Mouse (Mus musculus): ENCODE measurements around the gene Rai1.

Gene Rai1

GRCm38 (mm10) chr11:60104810-60105592, at the start of gene Rai1:
Gene Rai1, plus strand, starts transcription at chr11:60105013.
- DNase-seq = peak; percentile 94

- no peak for DNase-seq
These were observed 48.3 kb upstream of the Rai1 start for GRCm38 (mm10) chr11:60056520-60056919.

GRCm38 (mm10) chr11:60057987-60058386, 46.8 kb upstream of the Rai1 start:
- no peak for DNase-seq

GRCm38 (mm10) chr11:60058441-60058840, 46.4 kb upstream of the Rai1 start:
- DNase-seq = no peak

GRCm38 (mm10) chr11:60060026-60060425, 44.8 kb upstream of the Rai1 start:
- DNase-seq = no peak

- DNase-seq = no peak
These were observed 43.3 kb upstream of the Rai1 start for GRCm38 (mm10) chr11:60061504-60062006.

- DNase-seq = no peak
These were observed 39.5 kb upstream of the Rai1 start for GRCm38 (mm10) chr11:60065267-60065666.

GRCm38 (mm10) chr11:60067646-60068045, 37.2 kb upstream of the Rai1 start:
- no peak for DNase-seq

GRCm38 (mm10) chr11:60068631-60069030, 36.2 kb upstream of the Rai1 start:
- DNase-seq = no peak

- peak; percentile 66 for DNase-seq
These were observed 34.2 kb upstream of the Rai1 start for GRCm38 (mm10) chr11:60070599-60070998.

GRCm38 (mm10) chr11:60071221-60071620, 33.6 kb upstream of the Rai1 start:
- DNase-seq = no peak

GRCm38 (mm10) chr11:60073121-60073520, 31.7 kb upstream of the Rai1 start:
- DNase-seq = no peak

GRCm38 (mm10) chr11:60073936-60074502, 30.8 kb upstream of the Rai1 start:
- DNase-seq = peak; percentile 54

GRCm38 (mm10) chr11:60076183-60076582, 28.6 kb upstream of the Rai1 start:
- no peak for DNase-seq

GRCm38 (mm10) chr11:60076790-60077189, 28.0 kb upstream of the Rai1 start:
- peak; percentile 82 for DNase-seq

GRCm38 (mm10) chr11:60084589-60084988, 20.2 kb upstream of the Rai1 start:
- peak; percentile 64 for DNase-seq

GRCm38 (mm10) chr11:60086676-60087075, 18.1 kb upstream of the Rai1 start:
- DNase-seq = no peak

GRCm38 (mm10) chr11:60088947-60089346, 15.9 kb upstream of the Rai1 start:
- DNase-seq = no peak

GRCm38 (mm10) chr11:60090696-60091421, 14.0 kb upstream of the Rai1 start:
- no peak for DNase-seq

- no peak for DNase-seq
These were observed 13.4 kb upstream of the Rai1 start for GRCm38 (mm10) chr11:60091422-60091761.

GRCm38 (mm10) chr11:60093227-60093626, 11.6 kb upstream of the Rai1 start:
- no peak for DNase-seq

GRCm38 (mm10) chr11:60093984-60094587, 10.7 kb upstream of the Rai1 start:
- DNase-seq = no peak
